Mouse (Mus musculus) monocyte, adult 2 months (primary cell): ENCODE measurements around the gene Nat10.

ENCODE experiments used
- DNase-seq, 2 experiments: peaks; one replicate each; pipeline ENCODE4 v3.0.0; 2022; ENCODE audit warnings: low spot score in 2 of 2, low read depth in 1 of 2

Gene Nat10

DNA sequence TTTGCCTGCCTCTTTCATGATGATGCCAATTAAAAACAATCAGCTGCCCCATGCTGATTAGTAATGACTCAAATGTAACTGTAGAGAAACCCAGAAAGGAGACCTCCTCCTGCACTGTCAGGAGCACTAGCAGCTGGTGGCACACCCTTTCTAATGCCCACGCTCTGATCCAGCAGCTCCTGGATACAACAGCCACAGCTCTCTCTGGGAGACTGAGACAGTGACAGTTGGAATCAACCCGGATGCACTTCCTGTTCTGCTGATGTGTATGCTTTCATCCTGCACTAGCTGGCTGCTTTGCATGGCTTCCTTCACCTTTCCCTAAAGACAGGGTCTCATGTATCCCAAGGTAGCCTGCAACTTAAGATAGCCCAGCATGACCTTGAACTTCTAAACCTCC lies 15.0 kb downstream of the Nat10 start:
- DNase-seq = no peak

DNA sequence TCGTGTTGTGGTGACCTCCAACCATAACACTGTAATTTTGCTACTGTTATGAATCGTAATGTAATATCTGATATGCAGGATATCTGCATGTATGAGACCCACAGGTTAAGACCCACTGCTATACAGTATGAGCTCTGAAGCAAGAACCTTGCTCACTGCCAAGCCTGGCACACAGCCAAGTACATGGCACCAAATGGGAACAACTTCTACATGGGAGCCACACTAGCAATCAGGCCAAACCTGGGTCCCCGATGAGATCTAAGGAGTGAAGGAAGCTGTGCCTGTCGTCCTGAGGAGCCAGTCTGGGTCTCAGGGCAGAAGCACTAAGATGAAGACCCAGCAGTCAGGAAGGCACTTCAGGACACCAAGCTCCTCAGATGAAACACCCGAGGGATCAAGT lies 15.6 kb downstream of the Nat10 start:
- DNase-seq = no peak

DNA sequence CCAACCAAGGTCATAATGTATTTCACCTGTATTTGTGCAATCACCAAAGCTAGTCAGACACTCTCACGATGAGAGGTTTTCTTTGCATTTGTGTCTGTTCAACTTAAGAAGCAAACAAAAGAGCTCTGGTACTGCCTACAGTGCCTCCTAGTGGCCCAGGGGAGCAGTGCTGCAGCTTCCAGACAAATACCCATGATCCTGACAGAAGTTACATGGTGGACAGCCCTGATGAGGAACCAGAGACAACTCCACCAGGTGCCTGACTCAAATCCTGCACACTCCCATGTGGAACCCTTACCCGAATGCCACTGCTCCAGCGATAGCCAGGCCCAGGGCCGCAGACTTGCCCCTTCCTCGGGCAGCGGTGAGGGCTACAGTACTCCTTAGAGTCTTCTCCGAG lies 17.1 kb downstream of the Nat10 start:
- DNase-seq = peak in 1 of 2 experiments; percentile 38

DNA sequence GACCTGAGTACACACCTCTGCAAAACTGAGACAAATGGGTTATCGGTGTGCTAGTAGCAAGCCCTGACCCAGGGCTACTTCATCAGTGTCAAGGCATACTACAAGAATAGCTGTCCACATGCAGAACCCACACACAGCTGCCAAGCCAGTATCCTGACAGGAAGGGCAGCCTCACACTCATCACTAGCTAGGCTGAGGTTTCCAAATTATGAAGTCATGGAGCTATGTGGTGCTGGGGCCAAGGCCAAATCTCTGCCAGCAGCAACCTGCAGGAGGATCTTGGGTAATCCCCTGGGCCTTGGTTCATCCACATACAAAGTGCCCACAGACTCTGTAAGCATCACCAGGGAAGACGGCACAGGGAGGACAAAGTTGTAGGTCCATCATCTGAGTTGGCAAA lies 17.5 kb downstream of the Nat10 start:
- DNase-seq = no peak

DNA sequence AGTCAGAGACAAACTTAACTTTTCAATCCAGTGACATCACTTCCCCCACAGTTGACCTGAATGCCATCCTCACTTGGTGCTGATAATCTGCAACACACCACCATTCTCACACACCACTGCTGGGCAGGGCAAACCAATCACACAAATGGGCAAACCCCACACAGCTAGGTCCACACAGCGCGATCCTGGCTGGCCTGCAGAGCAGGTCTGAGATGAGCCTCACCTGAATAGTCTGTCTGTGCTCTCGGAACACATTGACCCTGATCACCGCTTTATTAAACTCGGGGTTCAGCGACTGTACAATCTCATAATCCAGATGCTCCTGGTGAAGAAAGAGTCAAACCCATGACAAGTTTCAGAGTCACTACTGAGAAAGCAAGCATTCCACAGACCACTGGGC lies 18.2 kb downstream of the Nat10 start:
- no peak for DNase-seq

DNA sequence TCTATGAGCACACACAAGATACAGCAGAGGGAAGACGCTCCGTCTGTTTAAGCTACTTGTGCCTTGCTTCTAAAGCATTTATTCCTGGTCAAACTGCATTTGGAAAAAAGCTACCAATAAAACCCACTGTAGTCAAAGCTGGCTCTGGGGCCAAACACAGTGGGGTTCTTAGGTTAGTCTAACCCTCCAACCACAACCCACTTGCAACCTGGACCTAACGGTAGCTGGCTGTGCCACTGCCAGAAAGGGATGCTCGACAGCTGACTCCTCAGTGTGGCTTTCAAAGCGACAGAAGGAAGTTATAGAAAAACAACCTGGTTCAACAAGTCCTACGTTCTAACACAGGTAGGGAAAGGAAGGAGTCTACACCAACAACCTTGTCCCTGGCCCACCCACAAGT lies 29.6 kb downstream of the Nat10 start:
- no peak for DNase-seq

DNA sequence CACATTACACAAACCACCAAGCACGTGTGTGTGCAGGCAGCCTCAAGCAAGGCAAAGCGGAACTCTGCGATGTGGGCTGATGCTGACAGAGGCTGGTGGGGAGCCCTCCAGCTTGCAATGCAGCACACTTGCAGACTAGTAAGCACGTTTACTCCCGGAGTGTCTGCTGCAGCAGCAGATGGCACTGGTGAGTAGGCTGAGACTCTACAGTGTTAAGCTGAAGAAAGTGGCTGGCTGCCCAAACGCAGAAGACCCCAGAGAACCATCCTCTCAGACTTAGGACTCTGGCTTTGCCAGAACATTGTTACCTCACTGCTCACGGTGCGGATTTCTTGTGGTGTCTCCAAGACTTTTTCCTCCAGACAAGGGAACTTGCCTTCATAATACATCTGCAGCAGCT lies 30.1 kb downstream of the Nat10 start:
- no peak for DNase-seq

DNA sequence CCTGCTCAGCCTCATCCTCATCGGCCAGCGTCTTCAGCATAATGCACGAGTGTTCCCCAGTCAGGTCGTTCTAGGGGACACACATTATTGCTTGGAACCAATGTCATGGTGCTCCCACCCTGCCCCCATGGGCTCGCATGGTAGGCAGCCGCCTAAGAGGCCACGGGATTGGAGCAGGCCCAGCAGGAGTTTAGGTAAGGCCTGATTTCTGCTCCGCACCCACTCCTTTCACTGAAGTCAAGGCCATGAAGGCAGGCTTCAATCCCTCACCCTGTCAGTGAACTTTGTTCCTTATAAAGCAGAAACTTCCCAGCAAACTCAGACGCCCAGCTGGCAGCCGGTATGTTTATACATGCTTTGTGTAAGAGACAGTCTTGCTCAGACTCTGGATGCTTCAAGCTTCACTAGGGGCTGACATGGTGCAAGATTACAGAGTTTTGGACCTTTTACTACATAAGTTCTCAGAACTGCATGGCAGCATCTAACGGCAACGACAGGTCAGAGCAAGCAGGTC lies 33.0 kb downstream of the Nat10 start:
- no peak for DNase-seq

DNA sequence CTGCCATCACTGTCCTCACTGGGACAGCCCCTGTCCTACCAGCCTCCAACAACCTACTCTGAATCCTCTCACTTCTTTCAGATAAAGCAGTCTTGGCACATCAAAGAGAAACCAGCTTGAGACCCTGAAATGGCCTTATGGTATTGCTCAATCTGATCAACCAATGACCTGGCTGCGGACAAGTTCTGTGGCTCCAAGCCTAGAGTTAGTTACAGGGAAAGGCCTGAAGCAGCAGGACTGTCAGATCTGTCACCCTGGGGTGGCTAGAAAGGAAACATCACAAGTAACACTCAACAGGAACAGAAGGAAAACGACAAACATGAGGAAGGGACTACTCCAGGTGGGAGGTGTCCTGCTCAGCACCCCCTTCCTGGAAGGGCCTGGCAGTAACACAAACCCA lies 36.5 kb downstream of the Nat10 start:
- no peak for DNase-seq

DNA sequence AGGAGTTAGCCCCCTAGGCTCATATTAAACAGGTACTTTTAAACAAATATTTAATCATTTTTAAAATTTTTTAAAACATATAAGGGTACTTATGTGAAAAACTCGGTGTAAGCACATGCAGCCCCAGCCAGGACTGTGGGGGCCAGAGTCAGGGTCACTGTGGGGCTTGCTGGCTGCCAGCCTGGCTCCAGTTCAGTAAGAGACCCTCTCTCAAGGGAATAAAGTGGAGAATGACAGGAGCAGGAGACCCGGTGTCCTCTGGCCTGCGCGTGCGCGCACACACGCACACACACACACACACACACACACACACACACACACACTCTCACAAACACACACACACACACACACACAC lies 41.8 kb downstream of the Nat10 start:
- DNase-seq = no peak

GRCm38 (mm10) chr2:103718594-103719291 lies 42.3 kb downstream of the Nat10 start:
- peak in 1 of 2 experiments; percentile 28 for DNase-seq

DNA sequence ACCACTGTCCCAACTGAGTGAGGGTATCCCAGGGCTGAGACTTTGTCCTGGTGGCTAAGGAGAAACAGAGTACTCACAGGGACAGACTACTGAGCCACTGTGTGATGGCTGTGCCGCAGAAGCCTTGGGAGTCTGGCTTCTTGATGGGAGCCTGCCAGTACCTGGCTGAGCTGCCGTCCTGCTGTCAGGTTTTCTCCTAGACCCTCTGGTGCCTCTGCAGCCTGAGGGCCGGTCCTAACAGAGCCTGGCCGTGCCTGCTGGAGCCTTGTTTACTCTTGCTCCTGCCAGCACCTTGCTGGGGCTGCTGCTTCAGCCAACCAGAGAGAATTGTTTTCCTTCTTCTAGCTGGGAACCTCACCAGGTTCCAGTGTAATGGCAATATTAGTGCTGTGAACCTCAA lies 46.7 kb downstream of the Nat10 start:
- no peak for DNase-seq

DNA sequence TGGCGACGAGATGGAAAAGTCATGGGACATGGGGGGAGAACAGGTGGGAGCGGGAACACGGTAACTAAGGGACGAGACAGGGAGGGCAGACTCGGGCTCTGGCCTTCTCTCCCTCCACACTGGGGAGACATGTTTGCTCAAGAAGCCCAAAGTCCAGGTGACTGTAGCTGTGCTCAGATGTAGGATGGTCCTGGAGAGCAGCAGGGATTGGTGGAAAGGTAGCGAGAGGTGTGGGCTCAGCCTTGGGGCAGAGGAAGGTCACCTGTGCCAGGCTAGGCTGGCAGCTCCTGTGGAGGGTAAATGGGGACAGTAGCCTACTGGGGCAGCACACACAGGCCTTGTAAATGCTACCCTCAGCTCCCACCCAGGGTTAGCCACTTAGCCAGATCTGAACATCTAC lies 47.2 kb downstream of the Nat10 start:
- no peak for DNase-seq

GRCm38 (mm10) chr2:103710849-103711248 lies 50.2 kb downstream of the Nat10 start:
- DNase-seq = no peak

- no peak for DNase-seq
These were observed 53.9 kb downstream of the Nat10 start for GRCm38 (mm10) chr2:103707056-103707776.

GRCm38 (mm10) chr2:103706226-103706625 lies 54.8 kb downstream of the Nat10 start:
- no peak for DNase-seq

GRCm38 (mm10) chr2:103705826-103706225 lies 55.2 kb downstream of the Nat10 start:
- no peak for DNase-seq

- no peak for DNase-seq
These were observed 57.2 kb downstream of the Nat10 start for GRCm38 (mm10) chr2:103703865-103704264.

DNA sequence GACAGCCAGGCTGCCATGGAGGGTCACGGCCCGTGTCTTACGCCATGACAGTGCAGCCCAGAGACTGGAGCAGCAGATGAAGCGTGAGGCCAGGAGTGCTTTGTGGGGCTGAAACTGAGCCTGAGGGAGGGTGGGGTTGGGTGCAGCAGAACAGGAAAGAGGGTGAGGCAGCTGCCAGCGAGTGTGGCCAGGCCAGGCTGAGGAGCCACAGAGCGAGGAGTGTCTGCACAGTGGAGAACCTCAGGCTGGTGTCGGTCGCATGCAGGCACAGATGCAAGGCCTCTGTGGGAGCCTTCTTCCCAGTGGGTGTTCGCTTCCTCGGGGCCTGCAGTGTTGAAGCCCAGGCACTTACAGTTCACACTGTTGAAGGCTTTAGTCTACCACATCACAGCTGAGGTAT lies 57.7 kb downstream of the Nat10 start:
- no peak for DNase-seq

- no peak for DNase-seq
These were observed 60.6 kb downstream of the Nat10 start for GRCm38 (mm10) chr2:103700514-103700913.

DNA sequence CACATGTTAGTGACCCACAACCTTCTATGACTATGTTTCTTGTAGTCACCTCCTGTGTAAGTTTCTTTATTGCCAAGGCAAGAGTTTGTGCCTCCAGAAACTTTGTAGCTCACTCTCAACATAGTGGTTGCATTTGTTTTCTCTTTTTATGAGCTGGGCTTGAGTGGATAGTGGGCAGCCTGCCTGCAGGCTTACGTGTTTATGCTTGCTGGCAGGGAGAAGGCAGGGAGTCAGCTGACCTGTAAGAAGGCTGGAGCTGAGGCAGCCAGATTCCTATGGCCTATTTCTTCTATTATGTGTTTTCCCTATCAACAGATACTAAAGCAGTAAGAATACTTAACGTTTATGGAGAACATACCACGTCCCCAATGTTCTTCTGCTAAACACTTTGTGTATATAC lies 64.9 kb downstream of the Nat10 start:
- DNase-seq = no peak

DNA sequence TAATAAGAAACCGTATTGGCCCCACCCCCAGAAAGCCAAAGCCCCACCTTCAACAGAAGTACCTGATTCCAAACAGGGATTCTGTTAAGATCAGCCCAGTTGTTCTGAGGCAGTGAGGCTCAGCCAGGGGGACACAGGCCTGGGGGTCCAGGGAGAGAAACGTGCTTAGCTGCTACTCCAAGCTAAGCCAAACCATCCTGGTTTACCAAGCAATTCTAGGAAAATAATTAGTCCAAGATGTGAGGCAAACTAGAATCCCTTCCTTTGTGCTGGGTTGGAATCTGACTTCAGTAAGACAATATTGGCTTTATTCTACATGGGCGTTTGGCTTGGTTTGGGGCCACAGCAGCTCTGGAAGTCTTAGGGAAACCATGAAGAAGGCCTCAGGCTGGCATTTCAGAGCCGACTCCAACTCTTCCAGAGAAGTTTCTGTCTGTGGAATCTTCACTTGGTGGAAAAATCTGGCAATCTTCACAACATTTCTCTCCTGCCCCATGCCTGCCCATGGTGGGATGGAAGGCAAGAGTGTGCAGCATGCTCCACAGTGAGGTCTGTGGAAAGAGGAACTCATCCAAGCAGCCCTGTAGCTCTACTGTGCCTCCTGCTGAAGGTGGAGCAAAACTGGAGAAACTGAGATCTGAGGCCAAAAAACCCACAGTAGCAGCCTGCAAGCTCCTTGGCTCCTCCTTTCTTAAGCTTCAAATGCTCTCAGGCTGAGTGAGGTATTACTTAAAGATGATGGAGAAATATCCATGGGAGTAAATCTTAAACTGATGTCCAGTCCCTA lies 66.1 kb downstream of the Nat10 start:
- no peak for DNase-seq
